Mouse (Mus musculus) midbrain, embryonic 11.5 days (tissue): ENCODE results near the gene Eef1g. TPM values are rescaled to one million over a fixed set of nuclear protein-coding genes. Genes with fewer than 3 reads are reported as not detected.

Experiments
- ATAC-seq: fragments of 200-750 bp; cut with Nextera tagmentation; 2 replicates; pipeline ENCODE4 v1.8.0; 2017; ENCODE audit warnings: moderate TSS enrichment, moderate library complexity; ENCODE audit not compliant: low FRiP score
- DNase-seq: peaks from one replicate; pipeline ENCODE4 v3.0.0; 2015; ENCODE audit warnings: low spot score; ENCODE audit errors: missing footprints
- H3K27ac ChIP-seq: fragments of 300-500 bp; sonication (generic); 2 replicates; pipeline ENCODE4 v1.5.1; 2014; ENCODE audit warnings: low read depth, low read length
- H3K27me3 ChIP-seq: fragments of 300-500 bp; sonication (generic); 2 replicates; pipeline ENCODE4 v1.6.1; 2014; ENCODE audit warnings: mild to moderate bottlenecking, low read length, moderate library complexity, mixed read lengths; ENCODE audit not compliant: control insufficient read depth, insufficient read depth
- H3K36me3 ChIP-seq: fragments of 300-500 bp; sonication (generic); 2 replicates; pipeline ENCODE4 v1.6.1; 2014; ENCODE audit warnings: mild to moderate bottlenecking, low read length, moderate library complexity, mixed read lengths; ENCODE audit not compliant: control insufficient read depth, insufficient read depth
- H3K4me1 ChIP-seq: fragments of 300-500 bp; sonication (generic); 2 replicates; pipeline ENCODE4 v1.6.1; 2014; ENCODE audit warnings: low read length; ENCODE audit not compliant: control insufficient read depth, insufficient read depth
- H3K4me2 ChIP-seq: fragments of 300-500 bp; sonication (generic); 2 replicates; pipeline ENCODE4 v1.6.1; 2014; ENCODE audit warnings: mild to moderate bottlenecking, moderate library complexity
- H3K4me3 ChIP-seq: fragments of 300-500 bp; sonication (generic); 2 replicates; pipeline ENCODE4 v1.5.1; 2014; ENCODE audit warnings: low read depth, low read length
- H3K9ac ChIP-seq: fragments of 300-500 bp; sonication (generic); 2 replicates; pipeline ENCODE4 v1.6.1; 2014; ENCODE audit warnings: low read length
- H3K9me3 ChIP-seq: fragments of 300-500 bp; sonication (generic); 2 replicates; pipeline ENCODE4 v1.6.1; 2016; ENCODE audit warnings: low read length; ENCODE audit not compliant: control insufficient read depth
- WGBS: fragments of 180-500 bp; shearing (Covaris S2); extraction: QIAGEN DNeasy Blood & Tissue Kit; methylation state at CpG from one replicate; pipeline ENCODE4 v1.1.7; 2014; 5-methylcytosine and 5-hydroxymethylcytosine counted together
- polyA plus RNA-seq: library from polyadenylated mRNA; unstranded; fragments of >200 nt; fragmentation: Nextera tagmentation; extraction: Ambion mirVana; gene quantifications from 2 replicates; pipeline ENCODE4 v1.2.1, GENCODE M21; 2014

Eef1g gene
- polyA plus RNA-seq, 1 experiment from 2014 or later: 435 TPM

GRCm38 (mm10) chr19:8987816-8988215 lies 21.0 kb downstream of the Eef1g start:
- Histone ChIP-seq H3K4me3 (no peak overlapping the region), H3K27ac (no peak overlapping the region), H3K4me1 (peaks cover 29% of the 10 kb centered on the region), H3K27me3 (peaks cover 20% of the 10 kb centered on the region), H3K36me3 (no peaks in the 10 kb centered on the region), H3K9ac (no peak overlapping the region), H3K9me3 (no peaks in the 10 kb centered on the region), H3K4me2 (no peak overlapping the region)
- 41% methylated on average over 2 of the region's 2 CpGs for WGBS
- ATAC-seq (no peak), DNase-seq (peak; percentile 79)

DNA sequence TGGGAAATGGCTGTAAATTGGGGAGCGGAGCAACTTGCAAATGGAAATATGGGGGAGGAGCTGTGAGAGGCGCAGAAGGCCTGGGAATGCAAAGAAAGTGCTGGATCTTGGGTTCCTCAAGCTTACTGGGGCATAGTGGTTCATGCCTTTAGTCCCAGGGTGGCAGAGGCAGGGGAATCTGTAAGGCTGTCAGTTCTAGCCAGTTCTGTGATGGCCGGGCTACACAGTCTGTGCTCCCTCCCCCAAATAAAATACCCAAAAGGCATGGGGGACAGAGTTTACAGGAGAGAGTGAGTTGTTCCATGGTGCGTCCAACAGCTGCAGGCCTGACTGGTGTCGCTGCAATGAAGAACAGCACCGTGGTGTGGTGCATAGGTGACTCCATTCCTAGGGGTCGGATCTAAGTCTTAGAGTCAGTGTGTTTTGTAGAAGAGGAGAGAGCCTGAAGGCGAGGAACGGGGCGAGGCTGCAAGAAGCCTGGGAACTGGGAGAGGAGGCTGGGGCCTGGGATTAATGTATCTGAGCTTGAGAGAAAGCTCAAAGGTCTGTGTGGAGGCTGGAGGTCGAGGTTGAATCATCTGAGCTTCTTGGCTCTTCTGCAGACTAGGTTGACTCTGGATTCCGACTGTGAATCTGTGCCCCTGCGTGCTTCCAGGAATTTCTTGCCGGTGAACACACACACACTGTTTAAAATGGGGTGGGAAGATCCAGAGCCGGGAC lies 21.7 kb downstream of the Eef1g start:
- DNase-seq (peak; percentile 85), ATAC-seq (no peak)
- Histone ChIP-seq H3K9ac (no peak overlapping the region), H3K27ac (no peak overlapping the region), H3K4me2 (peak overlapping the region; percentile 83), H3K4me1 (peaks cover 29% of the 10 kb centered on the region), H3K9me3 (no peaks in the 10 kb centered on the region), H3K36me3 (no peaks in the 10 kb centered on the region), H3K4me3 (peak overlapping the region; percentile 46), H3K27me3 (peaks cover 20% of the 10 kb centered on the region)
- WGBS: 12% methylated on average over 15 of the region's 15 CpGs

- under 1% methylated on average over 41 of the region's 42 CpGs for WGBS
- Histone ChIP-seq H3K4me1 (peaks cover 23% of the 10 kb centered on the region), H3K36me3 (no peaks in the 10 kb centered on the region), H3K4me2 (peak within 1 kb of the TSS; percentile 83), H3K9me3 (no peaks in the 10 kb centered on the region), H3K9ac (peak within 1 kb of the TSS; percentile 61), H3K4me3 (peak within 1 kb of the TSS; percentile 46), H3K27me3 (peaks cover 20% of the 10 kb centered on the region), H3K27ac (no peak within 1 kb of the TSS)
- DNase-seq: no peak
- ATAC-seq: peak; percentile 41
Measured at GRCm38 (mm10) chr19:8989066-8989566, 22.3 kb downstream of the Eef1g start, which contains the start of gene Ahnak. Gene Ahnak, plus strand, starts transcription at chr19:8989284.

DNA sequence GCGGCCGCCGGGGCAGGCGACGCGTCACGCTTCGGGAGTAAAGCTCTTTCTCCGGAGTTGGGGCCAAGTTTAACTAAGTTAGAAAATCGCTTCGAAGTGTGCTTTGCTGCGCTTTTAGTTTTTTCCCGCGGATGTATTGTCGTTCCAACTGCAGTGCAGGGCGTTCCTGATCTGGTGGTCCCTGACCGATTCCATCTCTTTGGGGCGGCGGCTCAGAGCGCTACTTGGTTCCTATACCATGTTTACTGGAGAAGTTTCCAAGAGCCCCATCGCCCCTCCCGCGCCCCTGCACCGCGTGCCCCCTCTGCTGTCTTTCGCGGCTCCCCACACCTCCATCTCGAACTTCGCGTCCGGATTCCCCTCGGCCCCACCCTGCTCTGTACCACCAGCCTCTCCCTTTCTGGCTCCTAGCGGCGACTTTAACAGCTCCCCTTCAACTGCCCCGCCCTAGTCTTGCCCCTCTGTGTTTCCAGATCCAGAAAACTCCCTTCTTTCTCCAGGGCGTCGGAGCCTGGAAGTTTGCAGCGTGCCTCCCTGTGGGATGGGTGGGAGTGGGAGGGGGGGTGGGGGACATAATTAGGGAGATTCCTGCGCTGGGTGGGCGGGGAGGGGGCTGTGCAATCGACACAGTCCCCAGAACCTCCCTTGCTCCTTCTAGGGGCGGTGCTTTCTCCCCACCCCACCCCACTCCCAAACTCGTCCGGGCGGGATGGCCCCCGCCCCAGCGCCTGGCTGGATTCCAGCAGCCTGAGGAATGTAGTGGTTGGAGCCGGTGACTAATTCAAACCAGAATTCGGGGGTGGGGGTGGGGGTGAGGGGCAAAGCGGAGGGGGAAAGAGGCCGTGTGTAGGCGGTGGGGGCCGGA lies 23.0 kb downstream of the Eef1g start:
- H3K27ac ChIP-seq: no peak overlapping the region
- WGBS: under 1% methylated on average over 53 of the region's 53 CpGs
- peak; percentile 96 for DNase-seq
- H3K9me3 ChIP-seq: no peaks in the 10 kb centered on the region
- H3K4me3 ChIP-seq: peak overlapping the region; percentile 46
- peak overlapping the region; percentile 61 for H3K9ac ChIP-seq
- H3K4me2 ChIP-seq: peak overlapping the region; percentile 83
- ATAC-seq: peak; percentile 63
- peaks cover 16% of the 10 kb centered on the region for H3K4me1 ChIP-seq
- H3K27me3 ChIP-seq: peaks cover 20% of the 10 kb centered on the region
- H3K36me3 ChIP-seq: no peaks in the 10 kb centered on the region

GRCm38 (mm10) chr19:8990432-8991102 lies 23.7 kb downstream of the Eef1g start:
- peak overlapping the region; percentile 46 for H3K4me3 ChIP-seq
- ATAC-seq: peak; percentile 61
- H3K27ac ChIP-seq: no peak overlapping the region
- peak overlapping the region; percentile 83 for H3K4me2 ChIP-seq
- H3K27me3 ChIP-seq: peaks cover 20% of the 10 kb centered on the region
- H3K4me1 ChIP-seq: peaks cover 14% of the 10 kb centered on the region
- no peaks in the 10 kb centered on the region for H3K9me3 ChIP-seq
- WGBS: 20% methylated on average over 15 of the region's 15 CpGs
- H3K9ac ChIP-seq: peak overlapping the region; percentile 61
- no peaks in the 10 kb centered on the region for H3K36me3 ChIP-seq
- DNase-seq: peak; percentile 87

DNA sequence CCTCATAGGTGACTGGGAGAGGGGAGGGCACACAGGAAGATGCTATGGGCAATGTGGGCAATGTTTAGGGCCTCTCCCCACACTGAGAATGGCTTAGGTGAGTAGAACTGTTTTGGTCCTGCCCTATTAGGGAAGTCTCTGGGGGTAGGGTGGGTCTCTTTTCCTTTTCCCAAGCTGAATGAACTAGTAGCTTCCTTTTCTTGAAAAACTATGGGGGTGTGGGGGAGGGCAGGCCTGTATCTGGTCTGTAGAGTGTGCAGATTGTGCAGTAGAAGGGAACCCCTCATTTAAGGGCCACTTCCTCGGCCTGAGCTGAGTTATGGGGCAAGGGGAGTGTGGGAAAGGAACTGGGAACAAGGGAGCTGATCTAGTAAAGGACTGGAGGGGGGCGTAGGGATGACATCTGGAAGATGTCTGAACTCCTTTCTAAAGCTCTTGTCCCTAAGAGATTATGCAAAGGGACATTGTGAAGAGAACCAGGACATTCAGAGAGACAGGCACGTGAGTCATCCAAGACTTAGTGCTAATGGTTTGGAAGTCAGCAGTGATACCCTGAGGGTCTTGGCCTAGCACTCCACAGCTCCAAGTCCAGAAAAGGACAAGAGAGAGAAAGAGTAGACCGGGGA lies 24.5 kb downstream of the Eef1g start:
- Histone ChIP-seq H3K9ac (no peak overlapping the region), H3K36me3 (no peaks in the 10 kb centered on the region), H3K27ac (no peak overlapping the region), H3K27me3 (peaks cover 20% of the 10 kb centered on the region), H3K4me3 (no peak overlapping the region), H3K4me1 (peaks cover 14% of the 10 kb centered on the region), H3K4me2 (no peak overlapping the region), H3K9me3 (no peaks in the 10 kb centered on the region)
- no peak for ATAC-seq
- peak; percentile 82 for DNase-seq
- 69% methylated on average over 4 of the region's 4 CpGs for WGBS

DNA sequence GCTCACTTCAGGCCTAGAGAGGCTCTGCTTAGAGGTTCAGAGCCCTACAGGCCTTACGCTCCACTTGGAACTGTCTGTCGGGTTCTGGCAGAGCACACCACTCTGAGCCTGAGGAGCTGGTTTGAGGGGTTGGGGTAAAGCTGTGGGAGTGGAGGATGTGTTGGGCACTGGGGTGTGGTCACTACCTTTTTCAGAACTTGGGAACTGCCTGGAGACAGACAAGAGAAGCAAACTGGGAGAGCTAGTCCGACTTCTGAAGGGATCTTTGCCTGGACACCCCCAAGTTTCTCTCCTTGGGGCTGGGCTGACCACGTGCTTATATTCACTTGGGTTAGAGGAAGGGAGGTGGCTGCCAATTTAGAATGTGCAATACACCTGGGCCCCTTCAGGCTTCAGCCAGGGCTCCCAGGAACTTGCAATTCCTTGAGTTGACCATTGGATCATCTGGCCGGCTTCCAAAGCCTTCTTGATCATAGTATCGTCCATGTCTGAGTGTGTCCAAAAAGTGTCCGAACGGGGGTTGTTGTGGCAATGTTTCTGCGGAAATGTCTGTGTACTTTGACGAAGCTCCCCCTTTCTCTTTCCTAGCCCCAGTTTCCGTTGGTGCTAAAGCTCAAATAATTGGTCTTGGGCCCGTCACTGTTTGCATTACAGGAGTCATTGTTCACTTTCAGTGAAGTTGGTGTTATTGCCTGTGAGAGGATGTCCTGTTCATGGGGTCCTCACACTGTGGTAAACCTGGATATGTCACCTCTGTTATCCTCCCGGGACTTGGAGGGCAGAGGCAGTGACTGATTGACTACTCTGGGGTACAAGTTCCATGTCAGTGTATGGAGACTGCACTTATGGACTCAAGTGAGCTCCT lies 25.3 kb downstream of the Eef1g start:
- no peak overlapping the region for H3K4me3 ChIP-seq
- no peaks in the 10 kb centered on the region for H3K9me3 ChIP-seq
- H3K27me3 ChIP-seq: peaks cover 20% of the 10 kb centered on the region
- 80% methylated on average over 13 of the region's 13 CpGs for WGBS
- DNase-seq (peak; percentile 74), ATAC-seq (no peak)
- peaks cover 14% of the 10 kb centered on the region for H3K4me1 ChIP-seq
- no peaks in the 10 kb centered on the region for H3K36me3 ChIP-seq
- H3K4me2 ChIP-seq: no peak overlapping the region
- H3K27ac ChIP-seq: no peak overlapping the region
- no peak overlapping the region for H3K9ac ChIP-seq
